Mouse (Mus musculus) liver, adult 2 months (tissue): Measurements from ENCODE around the gene Eif3l.

ENCODE experiments used
- CTCF ChIP-seq: fragments of 200-500 bp; IDR thresholded peaks from 2 replicates; pipeline ENCODE4 v1.5.1; 2011; ENCODE audit warnings: low read depth, low read length, control low read depth
- POLR2A ChIP-seq: fragments of 200-500 bp; IDR thresholded peaks from 2 replicates; pipeline ENCODE4 v1.6.1; 2011; ENCODE audit warnings: low read length, control low read depth; ENCODE audit not compliant: insufficient read depth; ENCODE audit errors: extremely low read depth

DNA sequence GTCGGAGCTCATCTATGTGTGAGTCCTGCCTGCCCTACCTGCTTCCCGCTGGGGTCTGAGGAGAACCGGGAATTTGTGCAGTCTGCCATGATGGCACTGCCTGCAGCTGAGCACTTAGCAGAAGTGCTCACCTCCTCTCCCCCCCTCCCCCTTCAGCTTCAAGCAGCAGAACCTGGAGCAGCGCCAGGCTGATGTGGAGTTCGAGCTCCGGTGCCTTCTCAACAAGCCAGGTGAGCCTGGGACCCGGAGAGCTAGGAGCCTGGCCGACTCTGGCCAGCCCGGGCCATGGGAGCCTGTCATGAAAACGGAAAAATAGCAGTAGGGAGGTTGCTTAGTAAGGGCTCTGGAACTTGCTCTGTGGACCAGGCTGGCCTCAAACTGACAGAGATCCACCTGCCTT lies 55.8 kb downstream of the Eif3l start:
- TF ChIP-seq POLR2A (no peak), CTCF (no peak)
